Mouse (Mus musculus) retina, postnatal 1 day (tissue): Measurements from ENCODE around the gene Kif13a.

Source experiments
- DNase-seq: peaks from one replicate; pipeline ENCODE4 v3.0.0-alpha.2; 2012

The Kif13a gene

DNA sequence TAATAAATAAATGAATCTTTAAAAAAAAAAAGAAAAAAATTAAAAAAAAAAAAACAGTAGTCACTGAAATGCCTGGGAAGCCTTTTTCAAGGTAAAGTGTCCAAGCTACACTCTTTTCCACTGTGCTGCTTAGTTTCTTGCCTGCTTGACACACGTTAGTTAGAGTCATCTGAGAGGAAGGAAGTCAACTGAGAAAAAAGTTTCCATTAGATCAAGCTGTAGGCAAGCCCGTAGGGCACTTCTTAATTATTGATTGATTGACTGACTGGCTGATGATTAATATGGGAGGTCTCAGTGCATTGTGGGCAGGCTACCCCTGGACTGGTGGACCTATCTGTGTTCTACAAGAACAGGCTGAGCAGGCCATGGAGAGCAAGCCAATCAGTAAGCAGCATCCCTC is 9.9 kb downstream of the Kif13a start:
- no peak for DNase-seq

DNA sequence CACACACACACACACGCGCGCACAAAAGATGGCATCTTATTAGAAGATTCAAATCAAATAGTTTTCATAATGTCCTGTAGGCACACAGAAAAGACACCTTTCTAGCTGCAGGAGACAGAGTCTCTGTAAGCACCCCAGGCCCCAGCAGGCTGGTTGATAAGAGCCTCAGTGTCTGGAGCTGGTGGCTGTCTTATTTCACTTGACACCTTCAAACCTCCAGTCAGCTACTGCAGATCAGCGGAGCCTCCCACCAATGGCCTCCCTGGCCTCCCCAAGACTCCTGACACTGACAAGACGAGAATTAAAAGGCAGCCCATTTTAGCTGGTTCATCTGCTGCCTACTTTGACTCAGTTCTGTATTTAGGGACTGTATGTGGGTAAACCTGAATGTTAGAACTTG is 11.2 kb downstream of the Kif13a start:
- DNase-seq, result no peak

GRCm38 (mm10) chr13:46911960-46912359 is 17.7 kb downstream of the Kif13a start:
- DNase-seq, result no peak

DNA sequence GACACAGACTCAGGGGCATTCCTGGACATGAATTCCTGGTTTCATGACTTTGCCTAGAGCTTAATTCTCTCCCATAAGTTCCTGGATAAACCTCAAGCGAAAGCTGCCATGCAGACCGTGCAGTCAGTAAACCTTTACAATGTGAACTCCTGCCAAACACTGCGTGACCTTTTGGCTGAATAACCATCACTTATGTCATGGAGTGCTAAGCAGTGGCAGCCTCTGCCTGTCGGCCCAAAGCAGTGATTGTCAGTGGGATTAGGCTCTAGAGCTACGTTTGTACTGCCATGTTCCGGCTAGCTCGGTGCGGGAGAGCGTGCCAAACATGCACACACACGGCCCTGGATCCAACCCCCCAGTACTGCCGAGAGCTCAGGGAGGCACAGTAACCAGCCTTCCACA is 18.6 kb downstream of the Kif13a start:
- peak; percentile 31 for DNase-seq

DNA sequence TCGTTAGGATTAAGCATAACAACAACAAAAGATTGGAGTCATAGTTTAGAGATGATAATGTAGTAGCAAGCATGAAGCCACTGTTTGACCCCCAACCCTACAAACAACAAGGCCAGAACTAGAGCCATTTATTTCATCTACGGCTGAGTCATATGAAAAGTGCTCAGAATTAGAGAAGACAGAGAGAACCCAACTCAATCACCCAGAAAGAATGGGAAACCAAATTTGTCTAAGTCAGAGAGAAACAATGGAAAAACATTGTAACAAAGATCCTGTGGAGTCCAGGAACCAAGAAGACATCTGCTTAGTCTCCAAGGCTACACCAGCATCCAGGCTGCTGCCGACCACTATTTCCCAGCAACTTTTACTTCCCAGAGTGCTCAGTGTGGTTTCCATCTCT is 19.7 kb downstream of the Kif13a start:
- no peak for DNase-seq

DNA sequence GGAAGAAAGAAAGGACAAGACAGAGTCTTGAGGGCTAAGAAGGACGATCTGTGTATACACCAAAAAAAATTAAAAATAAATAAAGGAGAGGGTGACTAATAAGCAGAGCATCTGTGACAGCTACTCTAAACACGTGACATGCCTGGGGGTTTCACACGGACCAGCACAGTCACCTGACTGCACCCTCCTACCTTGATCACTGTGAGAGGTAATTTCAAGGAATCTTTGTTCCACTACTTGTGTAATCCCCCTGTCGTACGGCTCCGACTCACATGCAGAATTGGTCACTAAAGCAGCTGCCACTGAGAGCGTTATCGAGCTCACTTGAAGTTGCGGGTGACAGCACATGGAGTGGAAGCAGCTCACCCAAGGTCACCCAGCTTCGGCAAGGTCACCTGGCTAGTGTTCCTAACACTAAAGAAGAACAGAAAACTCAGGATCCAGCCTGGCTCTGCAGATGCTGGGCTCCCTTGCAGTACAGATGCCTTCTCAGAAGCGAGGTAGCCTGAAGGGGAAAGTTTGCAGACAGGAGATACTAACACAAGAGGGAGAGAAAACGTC is 20.6 kb downstream of the Kif13a start:
- DNase-seq, result no peak

DNA sequence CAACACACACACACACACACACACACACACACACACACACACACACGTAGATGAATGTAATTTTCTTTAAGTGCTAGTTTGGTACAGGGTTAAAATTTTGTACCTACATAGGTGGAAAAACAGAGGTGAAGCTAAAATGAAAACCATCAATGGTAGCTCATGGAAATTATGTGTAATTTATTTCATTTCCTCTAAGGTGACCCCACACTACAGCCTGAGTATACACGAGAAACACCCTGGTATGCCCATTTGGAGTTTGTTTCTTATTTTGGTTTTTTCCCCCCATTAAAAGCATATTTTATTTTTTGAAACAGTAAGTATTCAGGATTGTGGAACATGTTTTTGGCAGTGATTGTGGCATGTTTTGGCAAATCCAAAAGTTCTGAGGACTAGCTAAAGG is 21.3 kb downstream of the Kif13a start:
- no peak for DNase-seq

DNA sequence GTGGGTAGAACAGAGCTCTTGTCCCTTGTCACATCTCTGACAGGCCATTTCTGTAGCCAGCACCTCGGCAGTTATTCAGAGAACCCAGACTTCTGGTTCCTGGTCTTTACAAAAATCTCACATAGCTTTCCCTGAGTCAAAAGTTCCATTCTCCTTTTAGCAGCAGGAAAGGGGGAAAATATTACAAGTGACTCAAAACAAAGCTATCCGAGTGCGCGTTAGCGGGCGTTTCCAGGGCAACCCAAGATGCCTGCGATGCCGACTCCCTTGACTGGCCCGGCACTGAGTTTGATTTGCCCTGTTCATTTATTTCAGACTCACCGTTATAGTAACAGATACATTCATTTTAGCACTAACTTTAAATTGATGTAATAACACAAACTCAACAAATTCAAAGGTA is 21.8 kb downstream of the Kif13a start:
- peak; percentile 38 for DNase-seq

DNA sequence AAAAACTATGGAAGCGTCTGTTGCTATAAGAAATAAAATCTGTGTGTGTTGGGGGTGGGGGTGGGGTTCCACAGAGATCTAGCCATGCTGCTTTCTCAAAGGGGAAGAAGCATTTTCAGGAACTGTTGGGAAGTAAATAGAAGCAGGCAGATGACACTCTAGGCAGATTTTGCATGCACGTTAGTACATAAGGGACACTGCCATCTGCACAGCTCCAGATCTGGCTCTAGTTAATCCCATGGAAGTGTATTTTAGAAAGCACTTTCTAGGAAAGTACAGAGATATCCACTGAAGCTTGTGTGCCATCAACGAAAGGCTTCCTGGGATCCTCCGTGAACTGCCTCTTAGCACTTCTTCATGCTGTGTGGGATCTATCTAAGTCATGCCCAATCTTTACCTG is 22.6 kb downstream of the Kif13a start:
- DNase-seq, result no peak

- no peak for DNase-seq
Observed at GRCm38 (mm10) chr13:46905971-46906370, 23.7 kb downstream of the Kif13a start.

GRCm38 (mm10) chr13:46904982-46905621 is 24.6 kb downstream of the Kif13a start:
- no peak for DNase-seq

DNA sequence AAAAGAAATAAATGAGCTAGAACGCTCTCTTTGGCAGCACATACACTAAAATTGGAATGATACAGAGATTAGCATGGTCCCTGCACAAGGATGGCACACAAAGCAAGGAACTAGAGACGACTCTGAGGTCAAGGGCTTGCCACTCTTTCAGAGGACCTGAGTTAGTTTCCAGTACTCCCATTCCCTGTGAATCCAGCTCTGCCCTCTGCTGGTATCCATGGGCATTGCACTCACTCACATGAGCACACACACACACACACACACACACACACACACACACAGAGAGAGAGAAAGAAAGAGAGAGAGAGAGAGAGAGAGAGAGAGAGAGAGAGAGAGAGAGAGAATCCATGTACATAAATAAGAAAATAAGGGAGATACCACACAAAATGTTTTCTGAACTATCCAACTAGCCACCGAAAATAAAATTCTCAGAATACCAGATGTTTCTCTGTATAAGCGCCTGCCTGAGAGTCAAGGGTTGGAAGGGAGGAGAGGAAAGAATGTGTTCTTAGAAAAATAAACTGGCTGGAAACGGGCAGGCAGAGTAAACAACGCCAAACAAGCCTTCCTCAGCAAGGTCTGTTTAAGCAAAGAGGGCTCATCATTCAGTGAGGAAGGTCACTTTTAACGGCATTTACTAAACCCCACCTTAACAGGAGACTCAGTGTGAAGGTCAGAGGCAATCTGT is 27.0 kb downstream of the Kif13a start:
- no peak for DNase-seq

GRCm38 (mm10) chr13:46900870-46901555 is 28.7 kb downstream of the Kif13a start:
- no peak for DNase-seq

GRCm38 (mm10) chr13:46898837-46899236 is 30.8 kb downstream of the Kif13a start:
- DNase-seq, result no peak

- no peak for DNase-seq
Observed at GRCm38 (mm10) chr13:46898411-46898810, 31.3 kb downstream of the Kif13a start.

DNA sequence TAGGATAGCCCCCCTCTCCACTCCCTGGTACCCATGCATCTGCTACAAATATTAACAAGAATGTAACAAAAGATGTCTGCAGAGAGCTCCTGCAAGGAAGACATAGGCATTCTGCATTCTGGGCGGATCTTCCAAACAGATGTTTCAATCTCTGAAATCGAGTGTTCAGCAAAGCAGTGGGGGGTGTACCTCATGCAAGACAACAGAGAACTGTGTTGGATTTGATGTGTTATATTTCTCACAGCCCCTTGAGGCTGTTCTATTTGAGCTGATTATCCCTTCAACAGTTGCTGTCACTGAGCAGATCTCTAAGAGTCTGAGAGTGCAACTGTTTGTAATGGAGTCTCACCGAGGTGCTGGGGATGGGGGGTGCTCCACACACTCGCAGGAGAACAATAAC is 37.3 kb downstream of the Kif13a start:
- DNase-seq, result no peak

DNA sequence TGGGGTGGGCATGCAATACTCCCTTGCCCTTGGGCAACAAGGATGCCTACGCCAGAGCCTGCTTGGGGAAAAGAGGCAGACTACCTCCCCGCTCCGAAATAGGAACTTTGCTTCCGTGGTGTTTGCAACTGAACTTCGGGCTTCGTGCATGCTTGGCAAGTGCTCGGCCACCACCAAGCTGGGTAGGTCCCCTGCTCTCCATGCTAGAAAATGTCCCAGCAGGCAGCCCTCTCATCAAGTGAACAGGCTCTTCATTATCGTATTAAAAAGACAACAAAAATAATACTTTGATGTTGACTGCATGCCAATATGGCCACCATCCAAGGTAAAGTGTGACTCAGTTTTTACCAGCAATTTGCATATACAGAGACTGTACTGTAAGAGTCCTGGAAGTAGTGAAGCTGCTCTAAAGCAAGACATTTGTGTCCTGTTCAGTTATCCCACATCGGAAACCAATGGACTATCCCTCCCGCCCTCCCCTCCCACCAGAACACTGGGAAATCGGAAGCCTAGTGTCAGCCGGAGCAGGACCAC is 41.5 kb downstream of the Kif13a start:
- DNase-seq, result no peak

- DNase-seq, result no peak
Observed at GRCm38 (mm10) chr13:46886497-46887261, 43.0 kb downstream of the Kif13a start.

DNA sequence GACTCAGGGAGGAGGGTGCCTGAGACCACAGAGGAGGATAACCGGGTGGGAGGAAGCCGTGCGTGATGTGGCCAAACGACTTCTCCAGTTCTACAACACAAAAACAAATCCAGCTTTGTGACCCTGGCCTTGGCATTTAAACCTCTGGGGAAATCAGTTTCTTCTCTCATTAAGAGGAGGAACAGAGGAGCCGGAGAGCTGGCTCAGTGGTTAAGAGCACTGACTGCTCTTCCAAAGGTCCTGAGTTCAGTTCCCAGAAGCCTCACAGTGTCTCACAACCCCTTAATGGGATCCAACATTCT is 44.0 kb downstream of the Kif13a start:
- no peak for DNase-seq

DNA sequence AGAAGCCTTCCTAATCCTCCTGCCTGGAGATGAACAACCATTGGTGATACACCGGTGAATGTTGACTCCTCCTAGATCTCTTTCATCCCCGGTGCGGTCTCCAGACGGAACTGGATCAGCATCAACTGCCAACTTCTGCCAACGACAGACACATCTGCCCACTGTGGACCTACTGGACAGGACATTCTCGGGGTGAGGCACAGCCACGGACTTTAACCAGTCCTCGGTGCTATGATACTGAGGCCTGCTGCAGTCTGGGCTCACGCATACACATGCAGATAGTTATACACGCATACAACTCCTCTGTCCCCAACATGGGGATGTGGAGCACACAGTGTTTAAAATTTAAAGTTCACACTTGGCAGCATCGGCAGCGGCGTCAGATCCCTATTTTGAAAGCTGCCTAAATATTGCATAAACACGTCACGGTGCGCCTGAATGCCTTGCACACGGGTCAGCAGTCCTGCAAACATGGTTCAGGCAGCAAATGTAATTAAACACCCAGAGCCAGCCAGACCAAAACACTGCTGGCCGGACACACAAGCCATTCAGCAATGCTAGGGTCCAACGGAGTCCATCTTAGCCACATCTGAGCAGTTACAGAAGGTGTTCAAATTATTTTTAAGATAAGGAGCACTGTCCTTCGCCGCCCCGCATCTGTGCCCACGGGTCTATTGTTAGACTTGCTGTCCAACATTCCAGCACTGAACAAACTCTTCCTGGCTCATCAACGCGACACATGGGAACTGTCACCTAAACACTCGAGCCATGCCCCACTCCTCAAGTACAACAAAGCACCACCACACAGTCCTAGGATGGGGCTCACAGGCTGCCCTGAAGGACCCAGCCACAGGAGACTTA is 44.5 kb downstream of the Kif13a start:
- peak; percentile 72 for DNase-seq

DNA sequence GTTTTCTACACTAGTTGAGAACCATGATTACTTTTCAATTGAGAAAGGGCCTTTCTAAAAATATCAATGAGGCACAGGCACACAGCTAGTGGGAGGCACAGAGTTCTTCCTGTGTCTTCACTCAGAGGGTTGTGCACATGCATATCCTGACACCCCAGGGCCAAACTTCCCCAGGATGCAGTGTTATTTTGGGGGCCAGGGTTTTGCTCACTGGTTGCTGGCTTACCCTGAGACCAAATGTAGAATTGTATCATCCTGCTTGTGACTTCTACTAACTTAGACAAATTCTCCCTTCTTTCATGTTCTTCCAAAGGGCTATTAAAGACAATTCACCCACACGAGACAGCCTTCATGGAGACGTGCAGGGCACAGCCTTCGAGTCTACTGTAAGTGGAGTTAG is 45.7 kb downstream of the Kif13a start:
- DNase-seq, result no peak

GRCm38 (mm10) chr13:46883381-46883780 is 46.3 kb downstream of the Kif13a start:
- DNase-seq, result no peak
